Mouse (Mus musculus): ENCODE measurements at regions not wholly inside any gene's neighbourhood (a gene's known extent, or its start where the extent isn't known, plus 50 kb on each side); places are given as distances from the start of the nearest gene placed in this dataset.

GRCm38 (mm10) chr1:112355816-112356215, 491.1 kb upstream of the Dsel start:
- TF ChIP-seq POLR2A (IDR thresholded peaks at IDR 0.05; ENCODE audit: borderline replicate concordance, low read depth, low read length) (no peak), CTCF (IDR thresholded peaks at IDR 0.05; ENCODE audit: low read depth, low read length) (no peak)
- Histone ChIP-seq H3K27ac (ENCODE audit: insufficient read depth, low read depth, low read length) (no peak overlapping the region), H3K4me3 (ENCODE audit: insufficient read depth, low read length) (no peak overlapping the region), H3K4me1 (ENCODE audit: control insufficient read depth, insufficient read depth, low read length) (no peaks in the 10 kb centered on the region)

All from bone marrow macrophage, adult 2 months (primary cell).